Mouse (Mus musculus) heart, postnatal 0 days (tissue): ENCODE measurements at regions not wholly inside any gene's neighbourhood (a gene's known extent, or its start where the extent isn't known, plus 50 kb on each side); places are given as distances from the start of the nearest gene placed in this dataset.

ENCODE experiments used
- CTCF ChIP-seq: IDR thresholded peaks from 2 replicates; pipeline ENCODE4 v1.5.1; 2016; ENCODE audit warnings: antibody characterized with exemption, control low read depth, low read depth
- EP300 ChIP-seq: IDR thresholded peaks from 2 replicates; pipeline ENCODE4 v1.6.1; 2016; ENCODE audit warnings: antibody characterized with exemption, low read depth

- no peak for TF ChIP-seq CTCF
- TF ChIP-seq EP300: no peak
Measured at GRCm38 (mm10) chr12:68554292-68554691, 604.7 kb downstream of the Rps29 start.
